Mouse (Mus musculus) small intestine, adult 2 months (tissue): ENCODE results near the gene Intu. TPM values are rescaled to one million over a fixed set of nuclear protein-coding genes. Genes with fewer than 3 reads are reported as not detected.

ENCODE experiments used
- H3K27ac ChIP-seq: fragments of 200-500 bp; 2 replicates; pipeline ENCODE4 v1.5.1; 2012; ENCODE audit warnings: low read depth, low read length, control low read depth, inconsistent platforms; ENCODE audit not compliant: insufficient read depth
- H3K27me3 ChIP-seq: fragments of 200-500 bp; 2 replicates; pipeline ENCODE4 v1.6.1; 2012; ENCODE audit warnings: mild to moderate bottlenecking, moderate library complexity, low read length, inconsistent platforms; ENCODE audit not compliant: control insufficient read depth, insufficient read depth
- H3K36me3 ChIP-seq: fragments of 200-500 bp; 2 replicates; pipeline ENCODE4 v1.6.1; 2012; ENCODE audit warnings: mild to moderate bottlenecking, low read length, control low read depth, inconsistent platforms; ENCODE audit not compliant: control insufficient read depth, insufficient read depth
- H3K4me1 ChIP-seq: fragments of 200-500 bp; 2 replicates; pipeline ENCODE4 v1.6.1; 2012; ENCODE audit warnings: low read length, inconsistent platforms, mixed read lengths; ENCODE audit not compliant: control insufficient read depth, insufficient read depth, insufficient read length
- H3K4me3 ChIP-seq: fragments of 200-500 bp; 2 replicates; pipeline ENCODE4 v1.5.1; 2012; ENCODE audit warnings: low read depth, mild to moderate bottlenecking, control low read depth, inconsistent platforms, low read length, moderate library complexity
- CTCF ChIP-seq: fragments of 200-500 bp; IDR thresholded peaks from 2 replicates; pipeline ENCODE4 v1.5.1; 2012; ENCODE audit warnings: low read depth, mild to moderate bottlenecking, control low read depth, inconsistent platforms, low read length, moderate library complexity, mixed read lengths; ENCODE audit not compliant: insufficient replicate concordance, insufficient read length; ENCODE audit errors: extremely low read depth
- POLR2A ChIP-seq: fragments of 200-500 bp; IDR thresholded peaks from 2 replicates; pipeline ENCODE4 v1.6.1; 2012; ENCODE audit warnings: low read depth, mild to moderate bottlenecking, control low read depth, inconsistent platforms, low read length, moderate library complexity
- WGBS: fragments of 180-500 bp; shearing (Covaris S2); methylation state at CpG from one replicate; pipeline ENCODE4 v1.1.7; 2018; 5-methylcytosine and 5-hydroxymethylcytosine counted together
- polyA plus RNA-seq: library from polyadenylated mRNA; depleted of rRNA; stranded (reverse); fragments of >200 nt; gene quantifications from 2 replicates; pipeline ENCODE4 v1.2.3, GENCODE M21; 2012

Gene Intu
- polyA plus RNA-seq, 1 experiment, result 0.37 TPM

DNA sequence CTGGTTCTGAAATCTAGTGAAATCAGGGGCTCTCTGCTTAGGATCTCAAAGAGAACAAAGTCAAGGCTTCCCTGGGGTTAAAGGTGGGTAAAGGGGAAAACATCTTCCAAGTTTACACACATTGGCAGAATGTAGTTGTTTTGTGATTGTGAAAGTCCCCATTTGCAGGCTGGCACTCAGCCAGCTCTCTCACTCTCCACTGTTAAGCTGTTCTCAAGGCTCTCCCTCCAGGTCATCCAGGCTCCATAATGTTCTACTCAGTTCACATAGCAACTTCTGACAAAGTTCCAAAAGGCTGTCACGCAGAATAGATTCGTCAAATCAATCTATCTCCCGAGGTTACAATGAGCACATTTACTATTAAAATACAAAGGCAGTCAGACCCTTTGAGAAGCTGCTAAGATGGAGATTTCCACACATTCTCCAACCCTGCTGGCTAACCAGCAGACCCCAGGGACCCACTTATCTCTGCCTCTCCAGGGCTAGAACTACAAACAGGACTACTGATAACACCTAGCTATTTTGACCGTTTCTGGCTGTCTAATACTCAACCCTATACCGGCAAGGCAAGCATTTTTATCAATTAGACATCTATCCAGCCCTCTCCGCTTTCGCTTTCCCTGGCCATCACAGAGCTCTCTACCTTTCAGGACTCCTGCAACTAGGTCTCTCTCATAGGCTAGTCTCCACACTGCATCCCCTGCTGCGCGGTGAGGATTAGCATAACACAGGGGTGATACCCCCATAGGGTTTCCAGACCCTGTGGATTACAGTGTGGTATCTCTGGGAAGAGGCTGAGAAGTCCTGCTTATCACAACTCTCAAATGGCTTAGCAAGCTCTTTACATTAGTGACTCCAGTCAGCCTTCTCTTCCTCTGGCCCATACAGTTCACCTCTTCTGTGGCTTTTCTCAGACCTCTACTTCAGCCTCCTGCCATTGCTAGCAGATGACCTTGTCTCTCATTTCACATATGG, 2.8 kb upstream of the Intu start:
- 28% methylated on average over 9 of the region's 9 CpGs for WGBS
- H3K36me3 ChIP-seq, result no peaks in the 10 kb centered on the region
- TF ChIP-seq CTCF (no peak), POLR2A (no peak)

GRCm38 (mm10) chr3:40528958-40529357, 2.1 kb upstream of the Intu start:
- H3K4me3 ChIP-seq, result no peak overlapping the region
- H3K27ac ChIP-seq, result no peak overlapping the region
- TF ChIP-seq CTCF, result no peak
- TF ChIP-seq POLR2A, result no peak
- H3K27me3 ChIP-seq, result no peaks in the 10 kb centered on the region
- peaks cover 8% of the 10 kb centered on the region for H3K4me1 ChIP-seq
- 50% methylated on average over 6 of the region's 6 CpGs for WGBS
- H3K36me3 ChIP-seq, result no peaks in the 10 kb centered on the region

More for the DNA sequence above, 2.8 kb upstream of the Intu start:
- peaks cover 8% of the 10 kb centered on the region for H3K4me1 ChIP-seq
- no peaks in the 10 kb centered on the region for H3K27me3 ChIP-seq
- H3K27ac ChIP-seq, result no peak overlapping the region
- no peak overlapping the region for H3K4me3 ChIP-seq

DNA sequence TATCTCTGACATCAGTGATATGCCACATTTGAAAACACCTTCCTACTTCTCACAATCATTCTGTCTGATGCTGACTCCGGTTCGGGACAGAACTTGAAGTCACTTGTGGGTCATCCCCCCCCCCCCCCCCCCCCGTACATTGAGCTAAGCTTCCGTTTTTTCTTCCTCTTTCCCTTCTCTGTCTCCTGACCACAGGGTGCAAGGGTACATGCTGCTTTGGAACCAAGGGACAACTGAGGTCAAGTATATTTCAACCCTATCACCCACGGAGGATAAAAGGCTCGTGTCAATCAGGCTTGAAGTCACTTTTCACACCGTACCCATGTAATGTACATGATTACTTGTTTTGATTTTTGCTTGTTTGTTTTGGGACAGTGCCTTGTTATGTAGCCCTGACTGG, 241 bp upstream of the Intu start:
- peaks cover 8% of the 10 kb centered on the region for H3K4me1 ChIP-seq

DNA sequence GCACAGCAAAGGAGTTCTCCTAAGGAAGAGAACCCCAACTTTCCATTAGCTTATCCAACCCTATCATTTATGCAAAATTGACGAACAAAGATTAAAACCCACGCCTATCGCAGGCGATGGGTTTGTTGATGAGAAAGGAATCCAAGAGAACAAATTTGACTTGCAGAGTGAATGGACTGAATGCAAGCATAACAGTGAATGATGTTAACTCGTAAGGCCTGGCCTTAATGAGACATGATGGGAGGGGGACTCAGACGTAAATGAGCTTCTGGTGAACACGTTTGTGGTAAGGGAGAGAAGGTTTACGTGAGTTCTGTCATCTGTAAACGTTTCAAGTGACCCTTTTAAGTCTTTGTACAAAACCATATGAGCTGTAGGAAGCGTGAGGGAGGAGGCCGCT, 1.2 kb downstream of the Intu start:
- H3K27ac ChIP-seq, result no peak overlapping the region
- H3K36me3 ChIP-seq, result no peaks in the 10 kb centered on the region
- no peaks in the 10 kb centered on the region for H3K27me3 ChIP-seq
- H3K4me1 ChIP-seq, result peaks cover 8% of the 10 kb centered on the region
- 48% methylated on average over 11 of the region's 11 CpGs for WGBS
- TF ChIP-seq CTCF (no peak), POLR2A (no peak)
- no peak overlapping the region for H3K4me3 ChIP-seq

More for the DNA sequence above, 241 bp upstream of the Intu start:
- H3K36me3 ChIP-seq, result no peaks in the 10 kb centered on the region
- H3K4me3 ChIP-seq, result peak overlapping the region; percentile 64
- no peak for TF ChIP-seq POLR2A
- no peak for TF ChIP-seq CTCF
- no peak overlapping the region for H3K27ac ChIP-seq
- WGBS, result 15% methylated on average over 7 of the region's 7 CpGs
- no peaks in the 10 kb centered on the region for H3K27me3 ChIP-seq

DNA sequence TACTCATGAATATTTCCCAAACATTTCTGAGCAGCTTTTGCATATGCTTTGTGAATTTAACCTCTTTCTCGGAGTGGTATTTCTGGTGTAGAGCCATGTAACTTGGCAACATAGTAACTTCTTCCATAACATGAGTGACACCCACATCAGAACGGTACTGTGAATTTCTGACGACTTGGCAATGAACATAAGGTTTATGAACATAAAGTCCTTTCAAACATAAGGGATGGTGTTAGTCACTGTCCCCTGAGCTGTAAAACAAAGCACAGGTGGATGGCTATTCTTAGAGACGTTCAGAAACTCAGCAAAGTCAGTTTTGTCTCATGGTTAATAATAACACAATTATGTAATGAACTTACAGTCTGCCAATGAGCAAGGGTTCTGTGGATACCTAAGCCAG, 3.1 kb downstream of the Intu start:
- Histone ChIP-seq H3K36me3 (no peaks in the 10 kb centered on the region), H3K27me3 (no peaks in the 10 kb centered on the region), H3K4me3 (no peak overlapping the region), H3K27ac (no peak overlapping the region), H3K4me1 (peaks cover 8% of the 10 kb centered on the region)
- WGBS, result 69% methylated on average over 4 of the region's 4 CpGs
- TF ChIP-seq CTCF, result no peak
- TF ChIP-seq POLR2A, result no peak

GRCm38 (mm10) chr3:40540567-40541554, 9.8 kb downstream of the Intu start:
- Histone ChIP-seq H3K4me1 (no peaks in the 10 kb centered on the region), H3K36me3 (no peaks in the 10 kb centered on the region), H3K27me3 (no peaks in the 10 kb centered on the region), H3K4me3 (peak overlapping the region; percentile 88), H3K27ac (no peak overlapping the region)
- WGBS, result 4% methylated on average over 43 of the region's 45 CpGs
- TF ChIP-seq POLR2A (no peak), CTCF (no peak)
